Mouse (Mus musculus) WW6 (cell line): ENCODE results near the gene Hoxa10.

Source experiments
- DNase-seq: peaks from one replicate; pipeline ENCODE4 v3.0.0-alpha.2; 2013; ENCODE audit warnings: low read depth, low spot score

Gene Hoxa10

DNA sequence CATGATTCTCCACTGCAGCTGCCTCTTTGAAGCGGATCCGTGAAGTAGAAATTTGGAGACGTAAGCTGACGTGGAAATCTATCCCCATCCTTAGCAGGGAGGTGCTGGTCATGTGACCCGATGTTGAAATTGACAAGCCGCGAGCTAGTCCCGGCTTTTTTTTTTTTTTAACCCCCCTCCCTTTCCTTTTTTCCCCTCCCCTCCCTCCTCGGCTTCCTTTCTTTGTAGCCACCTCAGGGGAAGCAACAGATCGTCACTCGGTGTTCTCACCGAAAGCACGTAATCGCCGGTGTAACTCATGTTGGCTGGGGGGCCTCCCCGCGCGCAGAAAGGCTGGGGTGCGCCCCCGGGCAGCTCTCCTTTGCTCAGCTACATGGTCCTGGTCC is 5.1 kb upstream of the Hoxa10 start, which contains the start of gene Hoxa11:
Hoxa11 (minus strand) TSS at position 54 of the 386 bp plus-strand sequence.
- DNase-seq = no peak

DNA sequence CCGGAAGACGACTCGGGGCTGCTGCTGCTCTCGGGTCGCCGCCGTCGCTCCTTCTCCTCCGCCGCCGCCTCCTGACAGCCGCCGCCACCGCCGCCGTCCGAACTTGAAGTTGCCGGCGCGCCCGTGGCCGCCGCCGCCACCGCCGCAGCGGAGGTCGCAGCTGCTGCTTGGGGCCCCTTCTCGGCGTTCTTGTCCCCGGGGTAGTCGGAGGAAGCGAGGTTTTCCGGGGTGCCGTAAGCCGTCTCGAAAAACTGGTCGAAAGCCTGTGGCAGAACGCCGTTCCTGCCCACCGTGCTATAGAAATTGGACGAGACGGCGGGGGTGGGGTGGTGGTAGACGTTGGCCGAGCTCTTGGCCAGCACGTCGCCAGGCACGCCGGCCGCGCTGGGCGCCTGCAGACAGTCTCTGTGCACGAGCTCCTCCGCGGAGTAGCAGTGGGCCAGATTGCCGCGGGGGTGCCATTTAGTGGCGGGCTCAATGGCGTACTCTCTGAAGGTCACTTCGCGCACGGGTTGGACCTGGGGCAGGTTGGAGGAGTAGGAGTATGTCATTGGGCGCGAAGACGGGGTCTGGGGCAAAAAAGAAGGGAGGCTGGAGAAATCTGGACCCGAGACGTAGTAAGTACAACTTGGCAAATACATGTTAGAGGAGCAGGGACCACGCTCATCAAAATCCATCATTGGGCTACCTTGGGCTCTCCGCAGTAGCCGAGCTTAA is 4.5 kb upstream of the Hoxa10 start:
- no peak for DNase-seq

DNA sequence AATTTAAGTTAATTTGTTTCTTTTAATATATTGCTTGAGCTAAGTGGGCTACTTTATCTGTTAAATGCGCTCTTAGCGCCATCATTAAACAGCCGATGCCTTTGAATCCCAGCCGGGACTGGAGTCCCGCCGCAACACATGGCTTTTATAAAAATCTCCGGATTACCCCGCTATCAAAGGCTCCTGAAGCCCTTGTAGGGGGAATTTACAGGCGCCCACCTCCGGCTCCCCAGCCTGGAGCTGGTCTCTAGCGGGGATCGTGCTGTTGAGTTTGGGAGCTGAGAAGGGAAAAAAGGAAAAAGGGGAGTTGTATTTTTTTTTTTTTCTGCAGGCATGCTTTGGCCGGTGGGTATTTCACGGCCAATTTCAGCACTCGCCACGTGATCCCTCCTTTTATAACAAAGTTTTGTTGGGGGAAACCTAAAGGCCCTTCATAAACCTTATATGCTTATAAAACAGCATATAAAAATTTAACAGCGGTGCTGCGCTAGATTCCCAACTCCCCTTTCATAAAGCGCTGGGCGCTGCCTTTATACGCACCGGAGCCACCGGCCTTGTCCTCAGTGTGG is 3.9 kb upstream of the Hoxa10 start:
- DNase-seq = no peak

DNA sequence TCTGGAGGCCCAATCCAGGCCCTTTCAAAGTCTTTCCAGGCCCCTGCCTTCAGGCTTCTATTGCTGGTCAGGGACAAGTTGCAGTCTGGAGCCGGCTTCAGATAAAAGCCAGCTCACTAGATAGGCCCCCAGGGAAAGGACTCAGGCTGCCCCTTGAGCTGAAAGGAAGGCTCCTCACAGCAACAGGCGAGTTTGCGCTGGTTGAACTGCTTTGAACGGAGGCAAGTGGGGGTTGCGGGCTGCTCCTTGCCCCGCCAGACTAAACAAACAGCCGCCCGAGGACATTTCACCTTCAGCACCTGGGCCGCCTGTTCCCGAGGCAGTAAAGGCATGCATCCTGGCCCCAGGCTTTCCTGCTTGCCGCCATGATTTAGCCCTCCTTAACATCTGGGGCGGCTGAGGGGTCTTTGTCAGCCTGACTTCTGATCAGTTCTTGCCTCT is 3.0 kb upstream of the Hoxa10 start:
- no peak for DNase-seq

DNA sequence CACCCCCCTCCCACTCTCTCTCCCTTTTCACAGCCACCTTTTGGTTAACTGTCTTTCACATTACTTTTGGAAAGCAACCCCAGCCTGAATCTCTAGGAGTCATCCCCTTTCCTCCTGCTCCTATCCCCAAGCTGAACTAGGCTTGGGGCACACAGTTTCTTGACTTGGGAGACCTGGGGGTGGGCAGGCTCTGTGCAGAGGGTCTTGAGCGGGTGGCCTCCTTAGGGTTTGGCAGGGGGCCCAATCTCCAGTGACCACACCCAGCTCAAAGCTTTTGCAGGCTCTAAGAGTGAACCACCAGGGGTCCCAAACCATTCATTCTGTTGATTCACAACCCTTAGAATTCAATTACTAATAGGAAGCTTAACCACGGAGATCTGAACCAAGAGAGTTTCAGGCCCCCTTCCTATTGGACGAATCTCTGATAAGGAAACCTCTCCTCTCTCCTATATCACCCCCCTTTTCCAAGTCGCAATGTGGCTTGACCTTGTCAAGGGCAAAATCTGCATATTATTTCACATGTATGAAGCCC is 2.2 kb upstream of the Hoxa10 start:
- no peak for DNase-seq

DNA sequence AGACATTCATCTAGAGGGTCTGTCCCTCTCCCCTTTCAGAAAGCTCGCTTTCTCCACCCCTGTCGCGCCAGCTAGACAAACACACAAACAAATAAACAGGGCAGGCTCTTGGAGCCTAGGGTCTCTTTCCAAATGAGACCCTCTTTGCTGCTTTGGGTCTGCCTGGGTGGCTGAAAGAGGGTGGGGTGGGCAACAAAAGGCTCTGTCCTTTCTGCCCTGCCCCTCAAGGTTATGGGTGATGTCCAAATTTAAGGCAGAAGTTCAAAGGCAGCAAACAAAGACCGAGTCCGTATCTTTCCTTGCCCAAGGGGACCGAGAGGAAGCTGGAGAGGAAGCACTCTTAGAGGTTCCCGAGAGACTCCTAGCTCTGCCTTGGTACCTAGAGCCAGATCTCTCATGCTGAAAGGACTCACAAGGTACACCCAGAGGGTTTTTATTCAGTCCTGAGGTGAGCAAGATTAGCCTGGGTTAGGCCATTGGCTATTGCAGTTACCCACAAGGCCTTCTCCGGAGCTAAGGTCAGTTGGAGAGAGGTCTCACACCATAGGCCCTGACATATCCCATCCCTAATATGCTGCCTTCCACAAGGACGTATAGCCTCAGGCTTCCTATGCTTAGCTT is 457 bp upstream of the Hoxa10 start:
- no peak for DNase-seq

DNA sequence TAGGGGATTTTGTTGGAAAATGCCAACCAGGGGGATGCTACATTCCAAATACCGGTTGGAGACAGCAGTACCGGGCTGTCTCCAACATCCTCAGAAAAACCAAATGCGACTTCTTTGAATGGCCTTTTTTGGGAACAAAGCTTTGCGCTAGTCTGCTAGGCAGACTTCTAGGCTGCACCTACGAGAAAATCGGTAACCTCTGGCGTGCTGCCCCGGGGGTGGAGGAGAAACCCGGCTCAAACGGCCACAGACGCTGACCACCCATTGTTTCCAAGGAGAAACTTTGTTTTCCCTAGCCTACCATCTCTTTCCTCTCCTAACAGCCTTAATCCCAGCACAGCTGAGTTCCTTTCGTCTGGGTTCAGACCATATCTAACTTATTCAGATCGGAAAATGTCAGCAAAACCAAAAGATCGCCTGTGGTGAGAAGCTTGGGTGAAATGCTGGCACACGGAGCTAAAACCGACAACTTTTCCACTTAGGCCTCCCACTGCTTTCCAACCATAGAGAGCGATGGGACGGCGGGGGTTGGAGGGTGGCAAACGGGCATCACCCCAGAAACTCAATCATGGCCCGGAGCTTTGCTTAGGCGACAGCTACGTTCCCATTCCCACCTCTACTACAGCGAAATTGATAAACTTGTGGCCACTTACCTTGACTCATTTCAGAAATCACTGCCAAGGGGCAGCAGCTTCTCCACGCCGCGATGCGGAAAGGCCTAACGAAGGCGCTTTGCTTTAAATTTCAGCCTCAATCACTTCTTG is 847 bp downstream of the Hoxa10 start:
- DNase-seq = no peak

DNA sequence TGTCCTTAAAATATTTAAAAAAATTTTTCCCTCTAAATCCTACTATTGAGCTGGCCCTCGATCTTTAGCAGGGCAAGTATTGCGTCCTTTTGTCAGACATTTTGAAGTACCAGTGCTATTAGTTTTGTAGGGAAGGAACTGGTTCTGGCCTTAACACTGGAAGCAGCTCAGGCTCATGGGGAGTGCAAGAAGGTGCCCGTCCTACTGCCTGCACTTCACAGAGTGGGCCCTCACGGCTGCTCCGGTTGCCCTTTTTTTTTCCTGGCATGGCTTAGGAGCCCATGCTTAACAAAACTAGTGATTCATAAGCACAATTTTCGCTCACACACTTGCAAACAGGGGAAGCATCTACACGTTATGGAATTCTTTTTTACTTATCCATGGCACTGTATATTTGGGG is 1.7 kb downstream of the Hoxa10 start:
- no peak for DNase-seq

DNA sequence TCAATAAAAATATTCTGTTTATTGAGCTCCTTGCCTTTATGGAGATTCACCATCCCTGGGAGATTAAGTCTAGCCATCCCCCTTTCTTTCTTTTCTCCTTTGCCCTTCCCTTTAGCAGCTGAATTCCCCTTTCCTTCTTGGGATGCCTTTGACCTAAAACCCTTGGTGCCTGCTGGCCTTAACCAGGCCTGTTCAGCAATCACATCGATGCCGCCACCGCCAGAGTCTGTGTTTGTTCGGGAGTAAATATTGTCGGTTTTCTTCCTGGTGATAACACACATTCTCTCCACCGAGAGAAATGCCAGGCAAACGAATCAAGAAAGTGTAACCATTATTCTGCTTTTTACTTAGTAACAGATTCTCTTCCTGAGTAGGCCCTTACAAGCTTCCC is 2.5 kb downstream of the Hoxa10 start:
- no peak for DNase-seq

DNA sequence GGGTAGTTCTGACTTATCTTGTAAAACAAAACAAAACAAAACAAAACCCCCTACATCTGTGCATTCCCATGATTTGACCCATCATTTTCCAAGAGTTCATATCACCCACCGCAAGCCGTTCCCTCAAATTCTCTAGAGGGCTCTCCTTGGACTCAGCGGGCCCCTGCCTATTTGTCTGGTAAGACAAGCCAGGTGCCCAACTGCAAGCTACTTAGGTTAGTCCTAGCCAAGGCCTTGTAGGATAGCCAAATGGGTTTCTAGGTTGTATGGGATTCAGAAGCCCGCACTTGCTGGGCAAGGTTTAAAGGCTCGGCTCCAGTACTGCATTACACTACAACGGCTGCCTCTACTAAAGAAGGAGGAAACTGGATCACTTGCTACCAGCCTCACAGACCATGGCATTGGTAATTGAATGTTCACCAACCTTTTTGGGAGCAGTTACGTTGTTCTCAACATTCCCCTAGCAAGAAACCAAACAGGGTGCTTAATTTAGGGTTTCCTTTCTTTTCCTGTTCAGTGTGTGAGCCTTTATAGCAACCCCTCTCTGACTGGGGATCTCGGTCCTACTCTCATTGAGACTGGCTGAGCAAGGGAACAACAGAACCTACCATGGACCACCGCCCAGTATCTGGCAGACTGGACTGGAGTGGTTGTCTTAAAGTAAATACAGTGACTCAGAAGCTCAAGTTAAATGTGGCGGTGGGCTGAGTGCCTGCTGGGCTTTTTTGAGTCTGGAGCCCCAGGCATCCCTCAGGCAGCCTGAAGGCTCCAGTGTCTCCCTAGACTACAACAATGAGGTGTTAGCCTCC is 3.1 kb downstream of the Hoxa10 start:
- no peak for DNase-seq

DNA sequence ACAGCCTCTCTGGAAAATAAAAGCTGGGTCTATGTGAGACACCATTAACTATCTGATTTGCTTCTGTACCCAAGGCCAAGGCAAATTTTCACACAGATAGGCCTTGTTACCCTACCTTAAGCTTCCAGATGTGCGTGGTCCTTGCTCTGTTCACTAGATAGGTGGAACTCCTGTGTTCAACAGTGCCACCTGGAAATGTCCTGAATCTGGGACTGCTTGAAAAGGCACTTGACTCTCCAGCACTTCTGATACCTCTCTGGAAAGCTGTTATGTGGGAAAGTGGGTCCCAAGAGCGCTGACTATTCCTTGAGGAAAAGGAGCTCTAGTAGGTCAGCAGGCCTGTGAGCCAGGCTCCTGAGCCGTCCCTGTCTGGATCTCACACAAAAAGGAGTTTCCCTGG is 3.8 kb downstream of the Hoxa10 start:
- DNase-seq = no peak

DNA sequence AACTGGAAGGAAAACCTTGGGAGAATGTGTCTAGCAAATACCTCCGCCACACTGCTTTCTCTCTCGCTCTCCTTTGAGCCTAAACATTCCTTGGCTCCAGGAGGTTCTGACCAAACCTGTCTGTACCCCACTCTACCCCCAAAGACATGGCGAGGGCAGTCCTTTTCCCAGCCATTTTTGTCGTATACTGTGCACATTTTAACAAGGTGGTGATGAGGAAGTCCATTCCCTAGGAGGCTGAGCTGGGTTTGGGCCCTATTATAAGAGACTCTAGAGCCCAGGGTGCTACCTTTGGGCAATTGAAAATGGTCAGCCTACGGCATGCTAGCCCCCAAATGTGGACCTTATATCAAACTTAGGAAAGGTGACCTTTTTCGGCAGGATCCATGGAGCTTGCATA is 4.8 kb downstream of the Hoxa10 start:
- DNase-seq = no peak

DNA sequence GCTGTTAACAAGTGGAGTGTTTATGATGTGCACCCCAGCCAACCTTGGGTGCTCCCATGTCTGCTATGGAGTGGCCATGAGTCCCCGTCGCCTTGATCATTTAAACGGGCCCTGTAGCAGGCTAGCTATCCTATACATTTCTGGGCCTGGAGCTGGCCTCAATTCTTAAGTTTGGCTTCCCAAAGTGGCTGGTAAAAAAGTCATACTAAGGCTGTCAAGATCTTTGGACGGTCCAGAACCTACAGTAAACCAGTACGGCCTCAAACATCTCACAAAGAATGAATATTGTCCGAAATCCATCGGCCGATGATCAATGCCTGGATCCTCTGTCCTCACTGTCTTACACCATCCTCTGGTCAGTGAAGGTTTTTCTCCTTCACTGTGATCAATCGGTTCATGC is 5.4 kb downstream of the Hoxa10 start:
- DNase-seq = no peak

DNA sequence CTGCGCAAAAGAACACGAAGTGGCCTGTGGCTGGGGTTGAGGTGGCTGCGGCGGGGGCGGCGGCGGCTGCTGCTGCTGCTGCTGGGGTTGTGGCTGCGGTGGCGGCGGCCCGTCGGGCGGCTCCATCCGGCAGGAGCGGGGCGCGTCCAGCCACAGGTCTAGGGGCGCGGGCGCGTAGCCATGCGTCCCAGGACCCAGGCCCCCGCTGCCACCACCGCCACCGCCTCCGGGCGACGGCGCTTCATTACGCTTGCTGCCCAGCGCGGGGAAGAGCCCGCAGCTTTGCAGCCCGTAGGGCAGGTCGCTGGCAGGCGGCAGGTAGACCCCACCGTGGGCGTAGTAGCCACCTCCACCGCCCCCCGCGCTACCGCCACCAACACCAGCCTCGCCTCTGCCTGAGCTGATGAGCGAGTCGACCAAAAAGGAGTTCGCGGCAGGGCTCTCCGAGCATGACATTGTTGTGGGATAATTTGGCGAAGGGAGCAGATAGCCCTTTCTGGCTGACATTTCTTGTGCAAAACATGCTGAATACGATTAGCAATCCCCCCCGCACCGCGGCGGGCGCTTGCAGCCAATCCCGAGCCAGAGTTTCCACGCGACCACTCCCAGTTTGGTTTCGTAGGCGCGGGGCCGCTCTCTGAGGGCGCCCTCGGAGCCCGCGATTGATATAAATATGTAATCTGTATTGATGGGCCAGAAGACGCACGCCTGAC is 6.1 kb downstream of the Hoxa10 start:
- DNase-seq = no peak

DNA sequence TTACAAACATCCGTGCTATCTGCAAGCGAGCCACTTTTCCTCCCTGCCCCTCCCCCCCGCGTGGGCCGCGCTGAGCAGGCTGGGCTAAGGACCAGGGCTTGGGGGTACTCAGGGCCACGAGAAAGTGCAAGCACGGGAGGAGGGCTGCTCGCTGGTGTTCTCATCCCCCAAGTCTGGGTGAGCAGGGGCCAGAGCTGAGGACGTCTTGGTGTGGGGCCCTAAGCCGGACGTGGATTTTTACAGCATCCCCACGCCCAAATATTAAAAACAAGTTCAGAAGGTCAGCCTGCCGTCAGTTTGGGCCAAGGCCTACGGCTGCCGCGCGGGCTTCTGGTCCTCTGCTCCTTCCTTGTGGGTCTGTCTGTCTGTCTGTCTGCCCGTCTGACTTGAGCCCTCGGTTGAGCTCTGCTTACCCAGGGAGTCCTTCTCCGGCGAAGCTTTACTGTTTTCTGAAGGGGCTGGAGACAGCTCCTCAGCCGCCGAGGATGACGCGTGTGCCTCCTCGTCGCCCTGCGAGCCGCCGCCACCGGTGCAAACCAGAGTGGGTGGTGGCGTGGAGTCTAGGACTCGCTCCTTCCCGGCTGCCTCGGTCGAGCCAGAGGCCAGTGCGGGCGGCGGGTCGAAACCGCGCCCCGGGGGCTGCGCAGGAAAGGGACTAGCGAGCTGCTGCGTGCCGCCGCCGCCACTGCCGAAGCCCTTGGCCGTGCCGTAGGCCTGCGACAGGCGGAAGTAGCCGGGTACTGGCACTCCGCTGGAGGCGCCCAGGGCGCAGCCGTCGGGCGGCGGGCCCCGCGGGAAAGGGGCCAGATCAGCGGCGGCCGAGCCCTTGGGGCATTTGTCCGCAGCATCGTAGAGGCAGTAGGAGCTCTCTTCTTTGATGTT is 6.9 kb downstream of the Hoxa10 start:
- DNase-seq = no peak

DNA sequence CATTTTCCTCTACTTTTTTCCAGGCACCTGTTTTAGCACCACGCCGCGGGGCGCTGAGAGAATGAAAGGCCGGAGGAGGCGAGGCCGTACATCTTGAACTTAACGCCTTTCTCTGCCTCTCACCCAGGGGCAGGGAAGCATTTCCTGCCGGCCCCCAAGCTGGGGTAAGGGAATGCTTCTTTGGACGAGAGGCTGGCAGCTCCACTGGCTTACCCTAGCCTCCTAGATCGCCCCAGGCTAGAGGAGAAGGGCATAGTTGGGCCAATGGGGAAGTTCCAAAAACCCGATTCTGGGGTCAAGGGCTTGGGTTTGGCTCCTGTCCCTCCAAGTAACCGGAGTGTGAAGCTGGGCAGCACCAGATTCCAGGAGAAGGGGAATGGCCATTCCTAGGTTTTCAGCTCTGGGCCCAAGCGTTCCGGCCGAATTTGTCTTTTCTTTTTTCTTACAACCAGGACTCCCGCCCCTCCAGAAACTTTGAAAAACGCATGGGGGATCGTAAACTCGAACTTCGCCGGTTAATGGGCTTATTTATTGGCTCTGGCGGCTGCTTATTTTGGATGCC is 7.6 kb downstream of the Hoxa10 start:
- no peak for DNase-seq

DNA sequence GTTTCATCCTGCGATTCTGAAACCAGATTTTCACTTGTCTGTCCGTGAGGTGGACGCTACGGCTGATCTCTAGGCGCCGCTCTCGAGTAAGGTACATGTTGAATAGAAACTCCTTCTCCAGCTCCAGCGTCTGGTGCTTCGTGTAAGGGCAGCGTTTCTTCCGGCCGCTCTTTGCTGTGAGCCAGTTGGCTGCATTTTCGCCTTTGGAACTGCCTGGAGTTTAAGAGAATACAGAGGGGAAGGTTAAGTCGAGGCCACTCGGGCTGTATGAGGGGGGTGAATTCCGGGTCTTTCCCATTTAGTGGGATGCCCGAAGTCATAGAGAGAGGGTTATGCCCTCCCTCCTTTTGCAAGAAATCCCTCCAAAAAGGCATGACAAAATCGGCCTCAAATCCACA is 8.1 kb downstream of the Hoxa10 start:
- DNase-seq = no peak

DNA sequence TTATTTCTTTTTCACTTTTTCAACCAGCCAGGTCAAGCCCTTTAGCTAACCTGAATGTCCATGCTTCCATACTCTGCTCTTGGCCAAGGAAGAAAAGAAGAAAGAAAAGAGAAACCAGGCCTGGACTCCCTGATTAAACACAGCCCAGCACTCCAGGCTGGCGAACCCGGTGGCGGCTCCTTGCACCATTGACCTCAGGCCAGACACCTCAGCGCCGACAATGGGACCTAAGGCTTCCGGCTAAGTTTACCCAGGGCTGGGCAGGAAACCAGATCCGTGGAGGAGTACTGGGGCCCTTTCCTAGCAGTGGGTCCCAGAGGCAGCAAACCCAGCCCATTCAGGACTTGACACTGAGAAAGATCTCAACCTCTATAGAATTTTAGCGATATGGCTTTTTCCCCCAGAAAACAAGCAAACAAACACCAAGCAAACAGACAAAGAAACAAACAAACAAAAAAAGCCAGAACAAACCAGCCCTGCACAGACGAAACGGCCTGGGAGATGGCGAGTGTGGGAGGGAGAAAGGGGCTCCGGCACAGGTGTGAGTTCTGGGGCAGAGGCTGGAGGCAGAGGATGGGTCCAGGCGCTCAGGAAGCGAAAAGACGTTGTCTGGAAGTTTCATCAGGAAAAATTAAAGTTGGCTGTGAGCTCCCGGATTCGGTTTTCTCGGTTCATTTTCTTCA is 8.6 kb downstream of the Hoxa10 start:
- DNase-seq = no peak
